Mouse (Mus musculus): ENCODE data around the gene Id4.

DNA sequence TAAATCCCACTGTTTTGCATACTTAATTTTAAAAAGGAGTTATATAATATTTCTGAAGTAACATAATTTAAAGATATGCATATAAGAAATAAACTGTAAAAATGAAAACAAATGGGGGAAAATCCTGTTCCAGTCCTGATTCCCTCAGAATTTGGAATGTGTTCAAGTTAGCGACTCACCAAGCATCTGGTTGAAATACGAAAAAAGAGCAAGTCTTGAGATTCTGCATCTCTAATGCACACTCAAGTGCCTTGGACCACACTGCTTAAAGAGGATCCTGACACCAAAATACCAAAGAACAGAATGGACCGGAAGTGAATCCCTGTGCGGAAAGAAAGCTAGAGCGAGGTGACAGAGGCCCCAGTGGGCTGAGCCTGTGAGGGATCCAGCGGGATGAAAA, 30.0 kb upstream of the Id4 start:
- TF ChIP-seq CTCF (IDR thresholded peaks at IDR 0.05; ENCODE audit: borderline replicate concordance, extremely low read depth, insufficient read depth, insufficient read length) (no peak), POLR2A (IDR thresholded peaks at IDR 0.05; ENCODE audit: borderline replicate concordance, extremely low read depth, insufficient read depth, insufficient read length, poor library complexity, severe bottlenecking) (no peak)

All from brain, embryonic 14.5 days (tissue).